Mouse (Mus musculus) heart, adult 2 months (tissue): ENCODE results near the gene Daxx.

Experiments used
- CTCF ChIP-seq: fragments of 200-600 bp; IDR thresholded peaks from 2 replicates; pipeline ENCODE4 v1.8.1; 2022; ENCODE audit warnings: antibody characterized with exemption, mild to moderate bottlenecking, moderate library complexity
- EP300 ChIP-seq: fragments of 200-500 bp; IDR thresholded peaks from 2 replicates; pipeline ENCODE4 v1.6.1; 2011; ENCODE audit warnings: low read depth, low read length, control low read depth; ENCODE audit not compliant: insufficient read depth

DNA sequence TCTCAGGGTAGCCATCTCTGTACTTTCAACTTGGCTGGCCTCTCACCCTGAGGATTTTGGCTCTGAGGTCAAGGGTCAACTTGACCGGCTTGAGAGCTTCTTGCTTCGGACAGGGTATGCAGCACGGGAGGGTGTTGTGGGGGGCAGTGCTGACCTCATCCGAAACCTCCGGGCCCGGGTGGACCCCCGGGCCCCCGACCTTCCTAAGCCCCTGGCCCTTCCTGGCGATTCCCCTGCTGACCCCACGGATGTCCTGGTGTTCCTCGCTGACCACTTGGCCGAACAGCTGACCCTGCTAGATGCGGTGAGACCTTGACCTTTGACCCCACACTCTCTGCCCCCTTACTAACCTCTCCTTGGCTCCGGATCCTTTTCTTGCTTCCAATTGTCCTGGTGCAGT lies 23.2 kb downstream of the Daxx start:
- no peak for TF ChIP-seq EP300
- no peak for TF ChIP-seq CTCF
